Mouse (Mus musculus): Measurements from ENCODE around the gene Hk1. TPM values are rescaled to one million over a fixed set of nuclear protein-coding genes. Genes with fewer than 3 reads are reported as not detected.

Hk1 gene
- total RNA-seq (2015) (17.9 and 18.8 TPM in 2 replicates), total RNA-seq (2017) (39.7 and 49.7 TPM in 2 replicates)

DNA sequence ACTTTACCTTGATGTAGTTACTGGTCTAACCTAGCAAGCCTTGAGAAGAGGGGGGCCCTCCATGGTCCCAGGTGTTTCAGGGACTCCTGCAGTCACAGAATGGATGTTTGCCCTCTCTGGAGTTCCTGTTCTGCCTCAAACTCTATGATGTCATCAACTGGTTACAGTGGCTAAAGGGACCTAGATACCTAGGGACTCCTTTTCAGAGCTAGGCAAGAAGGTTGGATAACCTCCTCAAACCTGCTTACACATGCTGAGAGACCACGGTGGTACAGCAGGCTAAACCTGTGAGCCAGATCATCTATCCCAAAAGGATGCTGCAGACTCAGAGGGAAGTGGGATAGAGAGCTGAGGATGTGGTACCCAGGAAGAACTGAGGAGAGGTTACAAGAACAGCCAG, at the start of gene Hk1:
Hk1 (minus strand) TSS at position 101 of the 400 bp plus-strand sequence.
- no peak for ATAC-seq (ENCODE audit: poor library complexity, severe bottlenecking)

DNA sequence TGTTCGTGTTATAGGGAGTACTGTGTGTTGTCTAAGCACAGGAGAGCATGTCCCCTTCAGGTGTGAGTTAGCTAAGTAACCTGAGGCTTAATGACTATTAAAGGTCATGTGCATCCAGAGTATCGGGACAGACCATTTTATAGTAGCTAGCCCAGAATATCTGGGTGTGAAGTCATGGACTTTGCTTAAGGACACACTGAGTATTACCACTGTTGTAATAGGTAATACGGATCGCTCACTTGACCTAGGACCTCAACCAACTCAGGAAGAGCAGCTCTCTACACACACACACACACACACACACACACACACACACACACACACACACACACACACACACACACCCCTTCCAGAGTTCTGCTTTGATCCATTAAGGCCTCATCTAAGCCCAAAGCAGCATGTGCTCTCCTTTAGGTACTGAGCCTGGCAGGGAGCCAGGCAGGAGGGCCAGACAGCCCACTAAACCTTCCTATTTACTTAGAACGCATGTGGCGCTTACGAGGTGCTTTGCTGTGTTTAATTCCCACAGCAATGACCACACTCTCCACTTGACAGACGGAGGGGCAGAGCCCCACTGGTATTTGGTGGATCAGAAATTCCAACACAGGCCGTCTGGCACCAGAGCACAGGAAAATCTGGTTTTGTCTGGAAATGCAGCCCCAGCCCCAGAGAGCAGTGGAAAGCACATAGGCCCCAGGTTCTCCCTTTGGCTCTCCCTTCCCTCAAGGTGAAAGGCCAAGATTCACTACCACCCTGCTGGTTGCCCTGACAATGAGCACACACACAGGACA, 45.6 kb upstream of the Hk1 start:
- ATAC-seq (ENCODE audit: poor library complexity, severe bottlenecking) = no peak

DNA sequence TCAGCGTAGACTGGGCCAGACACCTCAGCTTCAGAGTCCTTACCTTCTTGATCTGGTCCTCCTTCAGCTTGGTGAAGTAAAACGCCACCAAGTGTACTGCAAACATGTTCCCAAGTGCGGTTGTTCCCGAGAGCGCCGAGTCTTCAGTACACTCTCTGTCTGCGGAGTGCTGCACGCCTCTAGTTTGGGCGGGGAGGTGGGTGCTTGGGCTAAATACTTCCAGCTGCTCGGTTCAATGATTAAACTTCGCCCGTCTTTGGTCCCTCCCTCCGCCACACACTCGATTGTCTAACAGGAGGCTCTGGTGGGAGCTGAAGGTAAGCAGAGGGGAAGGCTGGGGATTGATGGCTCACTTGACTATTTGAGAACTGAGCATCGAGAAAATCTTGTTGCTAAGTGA, 42.5 kb upstream of the Hk1 start, which contains the start of gene Hkdc1:
Hkdc1 (minus strand) TSS at position 237 of the 400 bp plus-strand sequence.
- ATAC-seq (ENCODE audit: poor library complexity, severe bottlenecking) = no peak

DNA sequence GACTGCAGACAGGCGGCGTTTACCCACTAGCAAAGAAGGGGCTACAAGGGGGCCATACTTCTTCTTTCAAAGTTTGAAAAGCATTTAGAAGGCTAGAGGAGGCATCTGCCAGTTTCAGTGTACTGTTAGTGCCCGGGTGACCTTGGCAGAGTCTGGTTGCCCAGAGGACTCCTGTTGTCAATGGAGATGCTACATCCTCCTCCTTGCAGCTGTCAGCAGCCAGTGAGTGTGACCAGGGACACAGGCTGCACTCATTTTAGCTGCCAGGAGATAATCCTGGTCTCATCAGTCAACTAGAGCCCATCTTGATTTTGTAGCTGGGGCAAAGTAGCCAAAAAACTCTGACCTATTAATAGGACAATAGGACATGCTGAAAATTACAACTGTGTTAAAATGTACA, 41.4 kb upstream of the Hk1 start:
- ATAC-seq (ENCODE audit: poor library complexity, severe bottlenecking) = no peak

DNA sequence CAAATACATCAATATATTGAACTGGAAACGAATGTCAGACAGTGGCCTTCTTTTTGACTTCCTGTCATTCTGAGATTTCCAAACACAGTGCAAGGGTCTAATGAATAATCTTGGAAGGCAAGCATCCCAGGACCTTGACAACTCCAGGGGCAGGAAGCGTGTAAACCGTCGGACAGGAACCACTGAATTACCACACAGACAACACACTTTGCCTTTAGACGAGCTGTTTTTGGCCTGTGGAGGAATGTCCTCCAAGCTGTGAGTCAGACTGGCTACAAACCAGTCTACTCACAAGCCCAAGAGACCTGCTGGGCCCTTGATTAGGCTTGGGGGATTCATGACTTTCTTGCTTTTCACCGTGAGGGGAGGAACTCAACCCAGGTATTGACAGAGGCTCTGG, 40.7 kb upstream of the Hk1 start:
- no peak for ATAC-seq (ENCODE audit: poor library complexity, severe bottlenecking)

DNA sequence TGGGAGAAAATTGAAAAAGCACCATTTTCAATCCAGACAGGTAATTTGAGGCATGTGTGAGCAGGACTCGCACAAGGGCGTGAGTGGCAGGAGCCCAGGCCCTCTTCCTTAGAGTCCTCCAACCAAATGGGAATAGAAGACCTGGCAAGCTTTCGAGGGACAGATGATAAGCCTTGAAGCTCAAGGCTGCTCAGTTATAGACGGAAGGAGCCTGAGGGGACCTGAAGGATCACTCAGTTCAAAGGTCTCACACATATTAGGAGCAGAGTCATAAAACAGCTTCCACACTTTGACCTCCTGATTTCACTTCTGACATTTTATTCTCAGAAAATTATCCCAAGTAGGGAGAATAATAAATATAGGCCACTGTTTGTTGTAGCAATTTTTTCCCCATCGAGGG, 39.7 kb upstream of the Hk1 start:
- no peak for ATAC-seq (ENCODE audit: poor library complexity, severe bottlenecking)

DNA sequence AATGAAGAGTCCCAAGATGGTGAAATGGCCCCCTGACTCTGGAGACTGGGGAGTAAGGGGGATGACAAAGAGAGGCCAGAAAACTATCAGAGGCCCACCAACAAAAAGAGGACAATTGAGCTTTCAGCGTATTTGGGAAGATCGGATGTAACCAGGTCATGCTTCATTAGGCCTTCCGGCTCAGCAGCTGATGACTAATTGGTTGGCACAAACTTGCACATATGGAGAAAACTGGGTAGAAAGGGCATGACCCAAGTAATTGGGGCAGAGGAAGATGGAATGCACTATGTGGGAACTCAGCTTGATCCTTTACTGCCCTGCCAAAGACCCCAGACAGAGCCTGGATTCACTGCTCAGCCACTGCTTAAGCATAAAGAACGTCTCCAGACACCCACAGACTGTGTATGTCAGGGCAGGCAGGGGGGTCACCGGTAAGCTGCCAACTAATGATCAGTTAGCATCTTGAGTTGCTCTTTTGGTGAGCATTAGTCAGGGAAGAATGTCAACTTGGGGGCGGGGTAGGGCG, 39.2 kb upstream of the Hk1 start:
- ATAC-seq (ENCODE audit: poor library complexity, severe bottlenecking) = no peak

DNA sequence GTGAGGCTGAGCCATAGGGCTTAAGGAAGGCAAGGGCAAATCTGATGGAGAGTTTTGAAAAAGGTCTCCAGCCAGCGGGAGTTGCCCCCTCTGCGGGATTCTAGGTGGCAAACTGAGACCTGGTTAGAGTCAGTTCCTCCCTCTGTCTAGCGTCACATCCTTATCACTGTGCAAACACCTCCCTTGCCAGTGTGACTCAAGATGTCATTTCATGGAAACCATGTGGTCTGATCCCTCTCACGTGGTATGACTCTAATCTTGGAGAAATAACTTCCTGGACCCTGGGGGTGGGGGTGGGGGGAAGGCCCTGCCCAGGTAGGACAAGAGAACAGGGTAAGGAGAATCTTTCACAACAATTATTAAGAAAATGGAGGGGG, 33.9 kb upstream of the Hk1 start:
- ATAC-seq (ENCODE audit: poor library complexity, severe bottlenecking) = no peak

DNA sequence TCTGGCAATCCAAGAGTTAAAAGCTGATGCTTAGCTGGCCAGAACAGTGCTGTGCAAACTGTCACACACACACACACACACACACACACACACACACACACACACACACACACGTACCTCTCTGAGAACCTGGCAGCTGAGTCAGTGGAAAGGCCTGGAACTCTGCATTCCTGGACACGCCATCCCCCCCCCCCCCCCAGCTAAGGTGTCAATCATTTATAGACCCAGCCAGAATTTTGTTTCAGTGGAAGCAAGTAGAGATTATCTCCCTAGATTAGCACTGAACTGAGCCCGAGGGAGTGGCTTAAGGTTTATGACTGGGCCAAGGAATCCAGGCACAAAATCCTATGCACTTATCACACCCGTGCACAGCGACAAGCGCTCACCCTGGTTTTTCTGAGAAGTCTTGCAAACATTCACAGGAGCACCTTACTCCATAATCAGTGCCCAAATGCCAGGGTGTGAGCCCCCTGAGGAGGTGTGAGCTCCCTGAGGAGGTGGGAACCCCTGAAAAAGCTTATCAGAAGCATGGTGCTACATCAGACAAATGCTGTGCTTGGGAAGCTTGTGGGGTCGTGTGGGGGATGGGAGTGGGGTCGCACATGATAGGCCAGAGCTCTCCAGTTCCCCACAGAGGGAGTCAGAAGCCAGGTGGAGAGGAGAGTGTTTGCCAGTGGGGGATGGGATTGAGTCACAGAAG, 33.3 kb upstream of the Hk1 start:
- ATAC-seq (ENCODE audit: poor library complexity, severe bottlenecking) = no peak

DNA sequence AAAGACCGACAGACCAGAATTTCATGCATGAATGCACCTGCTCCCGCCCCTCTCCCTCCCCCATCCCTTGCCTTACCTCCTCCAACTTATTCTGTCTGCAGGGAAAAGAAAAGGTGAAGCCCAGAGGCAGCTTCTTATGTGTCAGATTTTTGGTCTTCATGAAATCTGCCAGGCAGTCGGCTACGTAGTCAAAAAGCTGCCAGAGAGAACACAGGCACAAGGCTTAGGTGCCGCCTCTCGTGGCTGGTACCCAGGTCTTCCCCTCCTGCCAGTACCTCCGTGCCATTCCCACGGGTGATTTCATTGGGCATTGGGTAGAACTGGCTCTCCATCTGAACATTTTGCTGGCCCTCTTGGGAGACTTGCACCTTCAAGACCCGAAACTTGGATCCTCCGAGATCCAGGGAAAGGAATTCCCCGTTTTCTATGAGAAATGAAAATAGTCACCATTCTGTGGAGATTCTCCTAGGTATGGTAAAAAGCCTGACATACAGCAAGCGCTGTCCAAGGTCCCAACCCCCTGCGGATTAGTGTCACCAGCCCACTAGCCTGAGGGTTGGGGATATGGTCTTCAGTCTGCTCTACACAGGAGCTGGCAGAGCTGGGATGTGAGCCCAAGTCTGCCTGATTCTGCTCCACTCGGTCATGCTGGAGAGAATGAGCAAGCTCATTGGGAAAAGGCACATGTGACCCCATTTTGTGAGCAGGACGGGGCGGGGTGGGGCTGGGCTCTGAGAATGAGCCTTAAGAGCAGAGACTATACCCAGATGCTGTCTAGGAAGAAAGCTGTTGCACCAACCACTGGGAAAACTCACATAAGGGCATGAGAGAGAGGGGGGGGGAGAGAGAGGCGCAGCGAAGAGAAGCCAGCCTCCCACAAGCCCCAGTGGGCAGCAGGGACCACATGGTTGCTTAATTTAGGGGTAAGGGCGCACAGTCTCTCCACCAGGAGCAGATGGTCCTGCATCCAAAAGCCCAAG, 32.0 kb upstream of the Hk1 start:
- ATAC-seq (ENCODE audit: poor library complexity, severe bottlenecking) = no peak

DNA sequence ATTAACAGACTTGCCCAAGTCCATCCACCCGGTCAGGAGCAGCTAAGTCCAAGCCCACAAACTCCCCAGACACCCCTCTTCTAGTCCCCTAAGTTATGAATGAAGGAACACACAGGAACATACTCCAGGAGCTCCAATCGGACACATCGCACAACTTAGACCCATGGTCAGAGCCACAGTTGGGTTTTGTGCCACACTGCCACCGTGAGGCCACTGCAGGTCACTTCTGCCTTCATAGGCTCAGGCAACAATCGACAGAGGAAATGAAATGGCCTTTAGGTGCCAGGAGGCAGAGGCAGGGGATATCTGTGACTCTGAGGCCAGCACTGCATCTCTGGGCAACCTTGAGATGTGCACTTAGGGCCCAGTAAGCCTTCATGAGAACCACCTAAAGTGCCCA, 31.2 kb upstream of the Hk1 start:
- peak; percentile 92 for ATAC-seq (ENCODE audit: poor library complexity, severe bottlenecking)

DNA sequence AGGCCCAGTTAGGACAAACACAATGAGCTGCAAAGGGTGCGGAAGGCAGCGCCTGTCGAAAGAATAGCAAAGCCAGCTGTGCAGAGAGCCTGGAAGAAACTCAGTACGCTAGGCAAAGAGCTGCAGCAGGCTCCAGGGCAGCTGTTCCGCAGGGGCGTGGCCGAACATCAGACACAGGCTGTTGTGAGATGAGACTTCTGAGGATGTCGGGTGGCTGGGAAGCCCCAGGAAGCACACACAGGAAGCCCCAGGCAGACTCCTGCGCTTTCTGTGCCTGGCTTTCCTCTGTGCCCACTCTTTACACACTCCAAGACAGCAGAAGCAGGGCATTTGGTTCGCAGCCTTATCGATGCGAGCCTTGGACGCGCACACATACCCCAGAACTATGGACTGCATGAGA, 25.2 kb upstream of the Hk1 start:
- no peak for ATAC-seq (ENCODE audit: poor library complexity, severe bottlenecking)

DNA sequence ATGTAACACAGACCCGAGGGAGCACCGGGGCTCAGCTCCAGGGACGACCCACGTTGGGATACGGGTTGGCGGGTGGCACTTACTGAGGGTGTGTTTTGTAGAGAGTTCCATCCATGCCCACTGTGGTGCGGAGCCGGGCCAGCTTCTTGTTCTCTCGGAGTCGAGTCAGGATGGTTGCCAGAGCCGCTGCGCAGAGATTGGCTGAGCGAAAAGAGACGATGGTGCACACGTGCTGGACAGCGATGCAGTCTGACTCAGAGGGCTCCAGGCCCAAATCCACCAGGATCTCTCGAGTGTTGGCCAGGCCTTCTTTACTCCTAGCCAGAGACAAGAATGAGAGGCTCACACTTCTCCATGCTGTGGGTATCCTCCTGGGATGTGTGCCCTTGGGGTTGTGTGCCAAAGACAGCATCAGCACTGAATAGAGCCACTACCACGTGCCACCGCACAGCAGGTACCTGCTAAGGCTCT, 22.0 kb upstream of the Hk1 start:
- ATAC-seq (ENCODE audit: poor library complexity, severe bottlenecking) = no peak

DNA sequence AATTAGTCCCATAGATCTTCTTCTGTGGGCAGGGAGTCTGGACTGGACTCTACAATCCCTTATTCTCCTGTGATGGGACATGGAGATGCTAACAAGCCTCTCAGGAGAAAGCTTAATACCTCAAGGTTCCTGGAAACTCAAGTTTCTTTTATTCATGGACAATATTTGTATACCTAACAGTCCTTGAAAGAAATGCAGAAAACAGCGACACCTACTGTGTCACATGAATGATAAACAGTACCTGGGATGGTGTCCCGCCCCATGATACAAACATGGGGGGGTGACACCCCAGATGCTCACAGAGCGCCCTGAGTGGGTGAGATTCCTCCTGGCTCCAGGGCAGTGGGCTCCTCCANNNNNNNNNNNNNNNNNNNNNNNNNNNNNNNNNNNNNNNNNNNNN, 3.3 kb upstream of the Hk1 start:
- ATAC-seq (ENCODE audit: poor library complexity, severe bottlenecking) = no peak

DNA sequence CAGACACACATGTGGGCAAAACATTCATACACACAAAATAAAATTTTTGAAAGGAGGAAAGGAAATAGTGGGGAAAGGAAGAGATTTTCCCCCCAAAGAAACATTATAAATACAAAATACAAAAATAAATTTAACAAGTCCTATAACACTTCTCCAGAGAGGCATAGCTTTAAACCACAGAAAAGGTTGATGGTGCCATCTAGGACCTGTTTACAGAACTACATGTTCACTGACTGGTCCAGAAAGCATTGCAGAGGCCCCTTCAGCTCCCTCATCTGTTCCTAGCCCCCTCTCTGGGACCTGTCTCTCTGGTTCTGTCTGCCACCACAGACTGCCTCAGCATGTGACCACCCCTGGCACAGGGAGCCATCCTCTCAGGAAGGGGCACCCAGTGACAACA, 1.2 kb upstream of the Hk1 start:
- no peak for ATAC-seq (ENCODE audit: poor library complexity, severe bottlenecking)

DNA sequence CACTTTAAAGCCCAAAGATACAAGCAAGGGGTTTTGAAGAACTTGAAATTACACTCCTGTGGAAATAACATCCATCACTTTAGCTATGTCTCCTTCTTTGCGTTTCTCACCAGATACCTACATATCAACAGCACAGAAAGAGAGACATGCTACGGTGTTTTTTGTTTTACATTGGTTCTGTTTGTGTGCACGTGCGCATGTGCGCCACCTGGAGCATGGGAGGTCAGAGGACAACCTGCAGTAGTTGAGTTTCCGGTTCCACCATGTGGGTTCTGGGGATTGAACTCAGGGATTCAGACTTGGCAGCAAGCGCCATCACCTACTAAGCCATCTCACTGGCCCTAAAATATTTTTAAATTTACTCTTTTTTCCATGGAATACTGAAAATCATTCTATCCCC, 20.9 kb downstream of the Hk1 start:
- no peak for ATAC-seq (ENCODE audit: poor library complexity, severe bottlenecking)

DNA sequence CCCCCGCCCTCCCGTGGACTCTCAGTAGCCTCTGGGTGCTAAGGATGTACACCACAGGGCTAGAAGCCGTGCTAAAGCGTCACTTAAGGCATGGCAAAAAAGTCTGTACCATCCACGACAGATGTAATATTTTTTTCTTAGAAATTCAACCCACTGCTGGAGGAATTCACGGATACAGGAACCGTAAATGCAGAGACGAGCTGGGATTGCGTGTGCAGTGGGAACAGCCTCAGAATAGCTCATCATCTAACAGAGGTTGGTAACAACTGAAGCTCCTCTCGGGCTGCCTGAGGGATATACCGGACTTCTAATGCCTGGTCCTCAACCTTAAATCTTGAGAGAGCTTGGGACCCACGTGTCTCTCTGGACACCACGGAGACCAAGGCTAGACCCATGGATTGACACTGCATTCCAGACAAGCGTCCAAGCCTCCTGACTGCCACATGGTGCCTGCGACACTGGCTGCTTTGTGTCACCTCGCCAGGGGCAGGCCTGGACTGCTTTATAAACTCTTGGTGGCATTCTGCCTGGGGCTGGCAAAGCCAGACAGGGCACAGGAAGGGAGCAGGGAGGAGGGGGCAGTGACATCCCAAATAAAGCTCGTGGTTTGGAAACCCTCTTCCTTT, 23.5 kb downstream of the Hk1 start:
- no peak for ATAC-seq (ENCODE audit: poor library complexity, severe bottlenecking)

DNA sequence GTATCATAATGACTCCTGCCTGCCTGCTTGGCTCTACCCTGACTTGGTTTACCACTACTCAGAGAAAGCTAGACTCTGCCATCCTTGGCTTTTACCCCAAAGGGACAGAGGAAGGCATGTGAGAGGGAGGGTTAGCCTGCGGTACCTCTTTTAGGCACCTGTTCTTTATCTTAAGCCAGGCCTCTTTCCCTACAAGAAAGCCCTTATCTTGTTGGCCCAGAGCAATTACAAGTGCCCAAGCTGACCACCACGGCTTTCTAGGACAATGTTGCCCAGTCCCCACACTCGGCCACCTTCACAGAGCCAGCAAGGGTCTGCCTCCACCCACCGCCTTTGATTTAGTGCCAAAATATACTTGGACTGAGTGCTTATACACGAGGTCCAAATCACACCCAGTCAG, 34.6 kb downstream of the Hk1 start:
- no peak for ATAC-seq (ENCODE audit: poor library complexity, severe bottlenecking)

DNA sequence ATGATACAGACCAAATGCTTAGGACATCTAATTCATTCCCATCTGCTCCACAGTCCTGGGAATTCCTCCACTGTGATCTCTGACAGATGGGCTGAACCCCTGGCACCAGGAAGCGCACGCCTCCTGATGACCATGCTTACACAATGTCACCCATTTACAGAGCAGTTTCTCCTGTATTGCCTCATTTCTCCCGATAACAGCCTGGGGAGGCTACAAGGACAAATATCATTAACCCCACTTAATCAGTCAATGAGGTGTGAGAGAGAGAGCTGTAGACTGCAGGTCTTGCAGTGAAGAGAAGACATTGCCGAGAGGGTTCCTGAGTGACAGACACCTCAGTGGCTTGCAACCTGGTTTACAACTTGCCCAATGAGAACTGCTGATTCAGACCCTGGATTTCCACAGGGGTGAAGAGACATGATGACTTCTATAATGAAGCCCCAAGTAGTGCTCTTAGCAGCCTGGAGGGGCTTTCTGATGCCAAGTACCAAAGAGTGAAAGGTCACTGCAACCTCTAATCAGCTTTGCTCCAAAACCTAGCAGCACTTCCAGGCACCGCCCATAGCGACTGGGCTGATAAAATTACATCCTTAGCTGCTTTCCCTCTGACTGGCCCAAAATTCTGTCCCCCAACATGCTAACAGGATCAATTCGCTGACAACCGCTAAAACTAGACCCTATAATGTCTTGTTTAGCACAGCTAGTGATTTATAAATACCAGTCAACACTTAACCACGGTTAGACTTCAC, 35.5 kb downstream of the Hk1 start:
- ATAC-seq (ENCODE audit: poor library complexity, severe bottlenecking) = no peak

DNA sequence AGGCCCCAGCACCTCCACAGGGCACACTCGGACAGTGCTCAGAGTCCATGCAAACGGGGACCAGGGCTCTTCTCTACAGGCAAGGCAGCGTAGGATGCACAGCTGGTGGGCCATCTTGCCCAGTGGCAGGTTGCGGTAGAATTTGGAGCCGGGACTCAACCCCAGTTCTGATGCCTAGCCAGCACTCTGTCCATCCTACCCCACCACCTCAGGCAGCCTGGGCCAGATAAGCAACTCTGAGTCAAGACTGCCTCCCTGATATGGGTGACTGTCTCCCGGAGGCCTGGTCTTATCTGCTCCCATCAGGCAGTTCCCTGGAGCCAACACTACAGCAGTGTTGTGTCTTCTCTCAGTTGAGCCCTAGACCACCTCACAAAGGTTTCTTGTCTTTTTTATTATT, 37.2 kb downstream of the Hk1 start:
- no peak for ATAC-seq (ENCODE audit: poor library complexity, severe bottlenecking)
